Mouse (Mus musculus) lung, postnatal 14 days (tissue): ENCODE measurements at regions not wholly inside any gene's neighbourhood (a gene's known extent, or its start where the extent isn't known, plus 50 kb on each side); places are given as distances from the start of the nearest gene placed in this dataset.

Experiments used
- DNase-seq: peaks from one replicate; pipeline ENCODE4 v3.0.0; 2021

- DNase-seq, result no peak
Measured at GRCm38 (mm10) chr11:32907520-32908233, 83.3 kb upstream of the Smim23 start.

- DNase-seq, result no peak
Measured at GRCm38 (mm10) chr11:32903970-32904369, 79.6 kb upstream of the Smim23 start.

- DNase-seq, result no peak
Measured at GRCm38 (mm10) chr11:32903389-32903788, 79.0 kb upstream of the Smim23 start.

GRCm38 (mm10) chr11:32902923-32903322 is 78.5 kb upstream of the Smim23 start:
- DNase-seq, result no peak

GRCm38 (mm10) chr11:32900437-32900836 is 76.0 kb upstream of the Smim23 start:
- DNase-seq, result no peak

GRCm38 (mm10) chr11:32899604-32900216 is 75.3 kb upstream of the Smim23 start:
- DNase-seq, result no peak

GRCm38 (mm10) chr11:32895400-32895799 is 71.0 kb upstream of the Smim23 start:
- no peak for DNase-seq

- DNase-seq, result no peak
Measured at GRCm38 (mm10) chr11:32893146-32893903, 68.9 kb upstream of the Smim23 start.

- no peak for DNase-seq
Measured at GRCm38 (mm10) chr11:32892496-32892895, 68.1 kb upstream of the Smim23 start.

GRCm38 (mm10) chr11:32889248-32889647 is 64.8 kb upstream of the Smim23 start:
- no peak for DNase-seq

- no peak for DNase-seq
Measured at GRCm38 (mm10) chr11:32884744-32885143, 60.3 kb upstream of the Smim23 start.

GRCm38 (mm10) chr11:32883062-32883852 is 58.9 kb upstream of the Smim23 start:
- no peak for DNase-seq

- DNase-seq, result no peak
Measured at GRCm38 (mm10) chr11:32878967-32879366, 54.6 kb upstream of the Smim23 start.
